Mouse (Mus musculus) neural tube, embryonic 14.5 days (tissue): ENCODE data around the gene Ergic1. TPM values are rescaled to one million over a fixed set of nuclear protein-coding genes. Genes with fewer than 3 reads are reported as not detected.

Experiments used
- ATAC-seq: fragments of 200-750 bp; cut with Nextera tagmentation; 2 replicates; pipeline ENCODE4 v1.8.0; 2017; ENCODE audit warnings: low read depth, mild to moderate bottlenecking, moderate TSS enrichment, moderate library complexity
- H3K27ac ChIP-seq: fragments of 300-500 bp; sonication (generic); 2 replicates; pipeline ENCODE4 v1.5.1; 2014; ENCODE audit warnings: low read depth, mild to moderate bottlenecking, control low read depth, low read length, moderate library complexity, mixed read lengths
- H3K27me3 ChIP-seq: fragments of 300-500 bp; sonication (generic); 2 replicates; pipeline ENCODE4 v1.6.1; 2014; ENCODE audit warnings: low read length; ENCODE audit not compliant: control insufficient read depth, insufficient read depth
- H3K36me3 ChIP-seq: fragments of 300-500 bp; sonication (generic); 2 replicates; pipeline ENCODE4 v1.6.1; 2014; ENCODE audit warnings: low read length, mixed read lengths; ENCODE audit not compliant: control insufficient read depth, insufficient read depth
- H3K4me1 ChIP-seq: fragments of 300-500 bp; sonication (generic); 2 replicates; pipeline ENCODE4 v1.6.1; 2014; ENCODE audit warnings: low read length; ENCODE audit not compliant: control insufficient read depth, insufficient read depth
- H3K4me2 ChIP-seq: fragments of 300-500 bp; sonication (generic); 2 replicates; pipeline ENCODE4 v1.6.1; 2014; ENCODE audit warnings: mild to moderate bottlenecking, low read depth, low read length, control low read depth
- H3K4me3 ChIP-seq: fragments of 300-500 bp; sonication (generic); 2 replicates; pipeline ENCODE4 v1.5.1; 2014; ENCODE audit warnings: low read depth, low read length, control low read depth, mixed read lengths
- H3K9ac ChIP-seq: fragments of 300-500 bp; sonication (generic); replicated peaks from 2 replicates; pipeline ENCODE4 v1.6.1; 2014; ENCODE audit warnings: low read depth, mild to moderate bottlenecking, control low read depth, low read length, mixed read lengths
- H3K9me3 ChIP-seq: fragments of 300-500 bp; sonication (generic); 2 replicates; pipeline ENCODE4 v1.6.1; 2016; ENCODE audit warnings: low read length; ENCODE audit not compliant: control insufficient read depth
- WGBS: fragments of 180-500 bp; shearing (Covaris S2); extraction: QIAGEN DNeasy Blood & Tissue Kit; methylation state at CpG from one replicate; pipeline ENCODE4 v1.1.7; 2014; 5-methylcytosine and 5-hydroxymethylcytosine counted together
- microRNA-seq: library from miRNA; unstranded; fragments of <30 nt; microRNA quantifications from one replicate; pipeline ENCODE4, GENCODE M21; 2016
- polyA plus RNA-seq: library from polyadenylated mRNA; unstranded; fragments of >200 nt; fragmentation: Nextera tagmentation; extraction: Ambion mirVana; gene quantifications from 2 replicates; pipeline ENCODE4 v1.2.1, GENCODE M21; 2014

Gene Ergic1
- polyA plus RNA-seq, 1 experiment from 2014 or later = 105 TPM

DNA sequence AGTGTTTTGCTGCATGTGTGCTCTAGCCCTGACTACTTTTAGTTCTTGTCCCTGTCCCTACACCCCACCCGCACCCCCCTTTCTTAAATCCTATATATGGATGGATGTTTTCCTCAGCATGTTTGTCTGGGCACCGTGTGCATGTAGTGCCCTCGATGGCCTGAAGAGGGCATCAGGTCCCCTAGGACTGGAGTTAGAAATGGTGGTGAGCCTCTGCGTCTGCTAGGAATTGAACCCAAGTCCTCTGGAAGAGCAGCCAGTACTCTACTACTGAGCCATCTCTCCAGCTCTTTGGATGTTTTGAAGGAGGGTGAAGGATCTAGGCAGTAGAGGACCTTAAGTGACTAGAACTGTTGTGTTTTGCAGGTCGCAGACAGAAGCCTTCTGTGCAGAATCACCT is 137.6 kb downstream of the Ergic1 start:
- no peak for ATAC-seq
- Histone ChIP-seq H3K4me3 (no peak overlapping the region), H3K27me3 (no peaks in the 10 kb centered on the region), H3K9ac (no peak overlapping the region), H3K4me2 (no peak overlapping the region), H3K27ac (no peak overlapping the region), H3K4me1 (no peaks in the 10 kb centered on the region), H3K9me3 (no peaks in the 10 kb centered on the region), H3K36me3 (peaks cover 29% of the 10 kb centered on the region)
- 87% methylated on average over 5 of the region's 5 CpGs for WGBS

- Histone ChIP-seq H3K9me3 (no peaks in the 10 kb centered on the region), H3K4me2 (no peak overlapping the region), H3K27me3 (no peaks in the 10 kb centered on the region), H3K36me3 (peaks cover 29% of the 10 kb centered on the region), H3K27ac (no peak overlapping the region), H3K9ac (no peak overlapping the region), H3K4me1 (no peaks in the 10 kb centered on the region), H3K4me3 (no peak overlapping the region)
- WGBS = 95% methylated on average over 10 of the region's 10 CpGs
- no peak for ATAC-seq
Observed at GRCm38 (mm10) chr17:26699819-26700616, 138.7 kb downstream of the Ergic1 start.

DNA sequence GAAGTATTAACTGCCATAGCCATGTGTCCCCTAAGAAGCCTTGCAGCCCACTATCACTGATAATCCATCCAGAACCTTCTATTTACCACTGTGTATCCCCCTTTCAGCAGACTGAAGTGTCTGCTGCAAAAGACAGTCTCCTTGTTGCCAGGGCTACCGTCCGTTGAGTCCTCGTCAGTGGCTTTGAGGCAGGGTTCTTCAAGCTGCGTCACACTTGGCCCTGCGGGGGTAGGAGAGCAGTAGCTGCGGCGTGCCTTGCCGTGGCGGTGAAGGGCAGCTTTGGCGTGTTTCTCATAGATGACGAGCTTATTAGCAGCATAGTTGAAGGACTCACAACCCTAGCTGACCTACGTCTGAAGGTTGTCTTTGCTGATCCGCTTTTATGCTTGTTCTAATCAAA is 140.3 kb downstream of the Ergic1 start:
- Histone ChIP-seq H3K9ac (no peak overlapping the region), H3K27ac (no peak overlapping the region), H3K4me2 (no peak overlapping the region), H3K4me3 (no peak overlapping the region), H3K9me3 (no peaks in the 10 kb centered on the region), H3K36me3 (peaks cover 23% of the 10 kb centered on the region), H3K27me3 (no peaks in the 10 kb centered on the region), H3K4me1 (no peaks in the 10 kb centered on the region)
- no peak for ATAC-seq
- 83% methylated on average over 13 of the region's 13 CpGs for WGBS

DNA sequence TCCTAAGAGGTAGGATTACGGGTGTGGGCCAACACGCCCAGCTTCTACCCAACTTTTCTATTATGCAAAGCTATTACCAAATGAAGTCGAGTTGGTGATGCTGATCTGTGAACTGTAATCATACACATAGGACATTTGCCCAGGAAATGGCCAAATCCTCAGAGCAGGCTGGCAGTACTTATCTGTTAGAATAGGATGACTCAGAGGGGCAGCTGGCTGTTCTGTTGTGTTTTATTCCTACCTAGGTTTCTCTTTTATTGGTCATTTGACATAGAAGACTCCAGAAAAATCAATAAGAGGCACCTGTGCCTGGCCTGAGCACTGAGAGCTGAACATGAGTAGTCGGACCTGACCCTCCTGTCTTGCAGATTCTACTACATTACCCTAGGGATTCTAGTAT is 141.3 kb downstream of the Ergic1 start:
- Histone ChIP-seq H3K27me3 (no peaks in the 10 kb centered on the region), H3K9me3 (no peaks in the 10 kb centered on the region), H3K36me3 (peaks cover 20% of the 10 kb centered on the region), H3K4me3 (no peak overlapping the region), H3K4me1 (no peaks in the 10 kb centered on the region), H3K9ac (no peak overlapping the region), H3K4me2 (no peak overlapping the region), H3K27ac (no peak overlapping the region)
- 89% methylated on average over 4 of the region's 4 CpGs for WGBS
- no peak for ATAC-seq

DNA sequence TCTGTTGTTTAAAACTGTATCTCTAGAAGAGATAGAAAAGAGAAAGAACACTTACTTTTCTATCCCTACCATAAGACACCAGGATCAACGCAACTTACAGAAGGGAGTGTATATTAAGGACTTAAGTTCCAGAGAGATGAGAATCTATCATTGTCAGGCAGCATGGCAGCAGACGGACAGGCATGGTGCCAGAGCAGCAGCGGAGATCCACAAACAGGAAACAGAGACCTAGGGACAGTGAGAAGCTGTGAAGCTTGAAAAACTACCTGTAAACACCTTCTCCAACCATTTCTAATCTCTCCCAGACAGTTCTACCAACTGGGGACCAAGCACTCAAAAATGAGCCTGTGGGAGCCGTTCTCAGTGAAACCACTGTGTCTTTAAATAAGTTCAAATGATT is 142.4 kb downstream of the Ergic1 start:
- no peaks in the 10 kb centered on the region for H3K27me3 ChIP-seq
- ATAC-seq = no peak
- 88% methylated on average over 4 of the region's 4 CpGs for WGBS

GRCm38 (mm10) chr17:26705463-26706359 is 144.4 kb downstream of the Ergic1 start:
- no peaks in the 10 kb centered on the region for H3K9me3 ChIP-seq
- no peak overlapping the region for H3K9ac ChIP-seq
- ATAC-seq = no peak
- 69% methylated on average over 11 of the region's 11 CpGs for WGBS
- H3K4me1 ChIP-seq = no peaks in the 10 kb centered on the region
- H3K27me3 ChIP-seq = no peaks in the 10 kb centered on the region
- no peak overlapping the region for H3K4me2 ChIP-seq
- H3K4me3 ChIP-seq = no peak overlapping the region
- 0 out of 2 replicates have a peak, but pooled peaks cover 5% of the 10 kb centered on the region for H3K36me3 ChIP-seq
- H3K27ac ChIP-seq = no peak overlapping the region

More for the DNA sequence above, 142.4 kb downstream of the Ergic1 start:
- Histone ChIP-seq H3K4me1 (no peaks in the 10 kb centered on the region), H3K36me3 (peaks cover 19% of the 10 kb centered on the region), H3K4me2 (no peak overlapping the region), H3K9ac (no peak overlapping the region), H3K27ac (no peak overlapping the region), H3K4me3 (no peak overlapping the region), H3K9me3 (no peaks in the 10 kb centered on the region)

Small RNAs within 50 kb of the gene (microRNA-seq; reads per million reads assigned to microRNA genes)
- gene Gm22420 = not detected

Other genes with a start within 250 kb of the Ergic1 start
- gene Neurl1b, start 146.7 kb upstream of the Ergic1 start, polyA plus RNA-seq = 1.6 and 1.8 TPM in 2 replicates
- 26.9 and 27.2 TPM in 2 replicates for gene Dusp1, start 639 bp downstream of the Ergic1 start, polyA plus RNA-seq
- 76.5 and 85.8 TPM in 2 replicates for gene Atp6v0e, start 101.7 kb downstream of the Ergic1 start, polyA plus RNA-seq
- gene Crebrf, start 154.2 kb downstream of the Ergic1 start, polyA plus RNA-seq = 9.1 and 15.1 TPM in 2 replicates
- gene Bnip1, start 219.6 kb downstream of the Ergic1 start, polyA plus RNA-seq = 47.7 and 54.2 TPM in 2 replicates